Mouse (Mus musculus) limb, embryonic 13.5 days (tissue): ENCODE measurements around the gene Slit1. TPM values are rescaled to one million over a fixed set of nuclear protein-coding genes. Genes with fewer than 3 reads are reported as not detected.
A peak's percentile ranks its signal among the peaks of the same experiment; 100 is the strongest.

Source experiments
- ATAC-seq: fragments of 200-750 bp; cut with Nextera tagmentation; 2 replicates; pipeline ENCODE4 v1.8.0; 2017; ENCODE audit warnings: low read depth, moderate number of reproducible peaks, moderate TSS enrichment; ENCODE audit not compliant: low FRiP score
- H3K27ac ChIP-seq: fragments of 300-500 bp; sonication (generic); 2 replicates; pipeline ENCODE4 v1.5.1; 2015; ENCODE audit warnings: inconsistent platforms, mild to moderate bottlenecking, moderate library complexity
- H3K27me3 ChIP-seq: fragments of 300-500 bp; sonication (generic); 2 replicates; pipeline ENCODE4 v1.6.1; 2015; ENCODE audit warnings: mild to moderate bottlenecking, inconsistent platforms
- H3K36me3 ChIP-seq: fragments of 300-500 bp; sonication (generic); 2 replicates; pipeline ENCODE4 v1.6.1; 2015; ENCODE audit warnings: inconsistent platforms, mild to moderate bottlenecking, moderate library complexity
- H3K4me1 ChIP-seq: fragments of 300-500 bp; sonication (generic); 2 replicates; pipeline ENCODE4 v1.6.1; 2015; ENCODE audit warnings: inconsistent platforms
- H3K4me2 ChIP-seq: fragments of 300-500 bp; sonication (generic); replicated peaks from 2 replicates; pipeline ENCODE4 v1.6.1; 2015; ENCODE audit warnings: inconsistent platforms, mild to moderate bottlenecking, moderate library complexity
- H3K4me3 ChIP-seq: fragments of 300-500 bp; sonication (generic); 2 replicates; pipeline ENCODE4 v1.5.1; 2015; ENCODE audit warnings: moderate library complexity, mild to moderate bottlenecking, inconsistent platforms
- H3K9ac ChIP-seq: fragments of 300-500 bp; sonication (generic); 2 replicates; pipeline ENCODE4 v1.6.1; 2015; ENCODE audit warnings: mild to moderate bottlenecking, inconsistent platforms
- H3K9me3 ChIP-seq: fragments of 300-500 bp; sonication (generic); 2 replicates; pipeline ENCODE4 v1.6.1; 2016; ENCODE audit warnings: inconsistent platforms
- WGBS: fragments of 180-500 bp; shearing (Covaris S2); methylation state at CpG from one replicate; pipeline ENCODE4 v1.1.7; 2015; 5-methylcytosine and 5-hydroxymethylcytosine counted together
- polyA plus RNA-seq: library from polyadenylated mRNA; unstranded; fragments of >200 nt; fragmentation: Nextera tagmentation; extraction: Ambion mirVana; gene quantifications from 2 replicates; pipeline ENCODE4 v1.2.1, GENCODE M21; 2015

The Slit1 gene
- polyA plus RNA-seq, 1 experiment from 2014 or later = 0.32 TPM

DNA sequence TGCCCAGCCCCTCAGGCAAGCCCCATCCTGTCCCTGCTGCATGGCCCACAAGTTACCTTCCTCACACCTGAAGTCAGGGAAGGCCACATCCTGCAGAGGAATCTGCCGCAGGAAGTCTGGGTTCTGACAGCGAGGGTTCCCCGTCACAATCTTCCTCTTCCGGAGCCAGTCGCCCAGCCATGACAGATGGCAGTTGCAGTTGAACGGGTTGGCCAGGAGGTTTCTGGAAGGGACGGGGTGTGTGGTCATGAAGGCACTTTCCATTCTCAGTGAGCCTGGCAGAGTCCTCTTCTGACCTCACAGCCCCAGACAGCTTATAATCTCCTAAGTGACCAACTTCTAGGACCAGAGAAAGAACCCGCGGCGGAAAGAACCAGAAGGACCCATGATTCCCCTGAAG, 109.4 kb downstream of the Slit1 start:
- H3K9me3 ChIP-seq = no peaks in the 10 kb centered on the region
- WGBS = 82% methylated on average over 10 of the region's 10 CpGs
- no peak overlapping the region for H3K9ac ChIP-seq
- no peak overlapping the region for H3K27ac ChIP-seq
- no peak overlapping the region for H3K4me2 ChIP-seq
- no peak overlapping the region for H3K4me3 ChIP-seq
- ATAC-seq = no peak
- H3K36me3 ChIP-seq = no peaks in the 10 kb centered on the region
- H3K4me1 ChIP-seq = no peaks in the 10 kb centered on the region
- H3K27me3 ChIP-seq = 0 out of 2 replicates have a peak, but pooled peaks cover 9% of the 10 kb centered on the region

DNA sequence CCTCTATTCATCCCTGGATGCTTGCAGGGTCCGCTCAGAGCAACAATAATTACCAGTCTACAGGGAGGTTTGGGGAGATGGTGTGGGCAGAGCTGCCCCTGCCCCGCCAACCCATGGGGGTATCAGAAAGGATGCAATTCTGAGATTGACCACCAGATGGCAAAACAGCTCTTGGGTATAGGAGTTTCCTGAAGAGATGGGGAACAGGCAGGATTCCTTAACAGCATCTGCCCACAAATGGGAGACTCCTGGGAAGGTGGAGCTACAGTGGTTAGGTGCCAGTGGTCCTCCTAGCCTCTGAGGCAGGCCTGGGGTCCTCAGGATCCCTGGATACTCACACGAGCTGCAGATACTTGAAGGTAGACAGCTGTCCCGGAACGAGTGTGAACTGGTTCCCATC, 113.9 kb downstream of the Slit1 start:
- Histone ChIP-seq H3K9me3 (0 out of 2 replicates have a peak, but pooled peaks cover 3% of the 10 kb centered on the region), H3K27ac (no peak overlapping the region), H3K4me2 (no peak overlapping the region), H3K4me3 (no peak overlapping the region), H3K36me3 (no peaks in the 10 kb centered on the region), H3K4me1 (no peaks in the 10 kb centered on the region), H3K9ac (no peak overlapping the region), H3K27me3 (0 out of 2 replicates have a peak, but pooled peaks cover 9% of the 10 kb centered on the region)
- 39% methylated on average over 5 of the region's 5 CpGs for WGBS
- ATAC-seq = no peak

DNA sequence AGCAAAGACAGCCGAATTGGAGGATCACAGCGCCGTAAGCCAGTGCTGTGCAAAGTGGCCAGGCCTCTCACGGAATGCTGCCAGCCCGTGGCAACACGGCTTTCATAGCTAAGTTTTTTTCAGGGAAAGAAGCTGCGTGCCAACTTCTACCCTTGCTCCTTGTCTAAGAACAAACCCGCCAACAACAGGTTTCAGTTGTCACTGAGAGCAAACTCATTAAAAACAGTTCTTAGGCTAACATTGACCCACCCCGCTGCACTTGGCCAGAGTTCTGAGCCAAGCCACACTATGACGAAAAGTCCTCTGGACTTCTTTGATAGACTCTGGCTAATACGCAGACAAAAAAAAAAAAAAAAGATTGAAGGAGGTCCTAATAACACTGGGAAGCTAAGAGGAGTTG, 114.5 kb downstream of the Slit1 start:
- H3K4me1 ChIP-seq = no peaks in the 10 kb centered on the region
- no peak overlapping the region for H3K4me3 ChIP-seq
- H3K27me3 ChIP-seq = 0 out of 2 replicates have a peak, but pooled peaks cover 7% of the 10 kb centered on the region
- no peak overlapping the region for H3K4me2 ChIP-seq
- no peaks in the 10 kb centered on the region for H3K36me3 ChIP-seq
- 0 out of 2 replicates have a peak, but pooled peaks cover 3% of the 10 kb centered on the region for H3K9me3 ChIP-seq
- H3K9ac ChIP-seq = no peak overlapping the region
- 86% methylated on average over 11 of the region's 11 CpGs for WGBS
- no peak overlapping the region for H3K27ac ChIP-seq
- no peak for ATAC-seq

DNA sequence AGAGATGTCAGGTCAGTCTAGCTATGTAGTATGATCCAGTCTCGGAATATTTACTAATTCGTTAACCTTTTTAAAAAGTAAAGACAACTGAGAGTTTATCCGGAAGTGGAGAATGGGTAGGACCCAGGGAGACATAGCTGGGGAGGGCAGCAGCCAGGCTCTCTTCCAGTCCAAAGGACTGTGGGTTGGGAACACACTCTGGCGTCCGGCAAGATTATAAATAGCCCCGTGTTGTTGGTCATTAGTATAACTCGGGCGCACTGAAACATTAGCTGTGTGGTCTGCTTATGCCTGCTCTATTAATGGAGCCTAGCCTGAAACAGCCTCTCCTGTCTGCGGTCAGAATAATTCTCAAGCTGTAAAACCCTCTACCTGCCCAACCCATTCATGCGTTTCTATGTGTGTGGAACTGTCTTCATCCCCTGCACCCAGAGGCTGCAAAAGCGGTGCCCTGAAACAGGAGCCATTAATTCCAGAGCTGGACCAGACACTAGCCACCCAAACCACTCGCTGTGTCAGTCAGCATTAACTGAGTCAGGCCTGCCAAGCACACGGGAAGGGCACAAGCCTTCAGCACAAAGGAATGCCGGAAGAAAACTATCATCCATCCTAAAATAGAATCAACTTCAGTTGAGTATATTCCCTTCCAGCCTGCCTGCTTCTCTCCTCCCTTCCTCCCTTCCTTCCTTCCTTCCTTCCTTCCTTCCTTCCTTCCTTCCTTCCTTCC, 122.9 kb downstream of the Slit1 start:
- no peak for ATAC-seq
- H3K27me3 ChIP-seq = peaks cover 10% of the 10 kb centered on the region; the same call in 1 of the 2 replicates
- 0 out of 2 replicates have a peak, but pooled peaks cover 3% of the 10 kb centered on the region for H3K9me3 ChIP-seq
- H3K9ac ChIP-seq = no peak overlapping the region
- H3K4me3 ChIP-seq = no peak overlapping the region
- no peak overlapping the region for H3K4me2 ChIP-seq
- WGBS = 71% methylated on average over 14 of the region's 14 CpGs
- no peak overlapping the region for H3K27ac ChIP-seq
- peaks cover 24% of the 10 kb centered on the region for H3K4me1 ChIP-seq
- H3K36me3 ChIP-seq = no peaks in the 10 kb centered on the region

DNA sequence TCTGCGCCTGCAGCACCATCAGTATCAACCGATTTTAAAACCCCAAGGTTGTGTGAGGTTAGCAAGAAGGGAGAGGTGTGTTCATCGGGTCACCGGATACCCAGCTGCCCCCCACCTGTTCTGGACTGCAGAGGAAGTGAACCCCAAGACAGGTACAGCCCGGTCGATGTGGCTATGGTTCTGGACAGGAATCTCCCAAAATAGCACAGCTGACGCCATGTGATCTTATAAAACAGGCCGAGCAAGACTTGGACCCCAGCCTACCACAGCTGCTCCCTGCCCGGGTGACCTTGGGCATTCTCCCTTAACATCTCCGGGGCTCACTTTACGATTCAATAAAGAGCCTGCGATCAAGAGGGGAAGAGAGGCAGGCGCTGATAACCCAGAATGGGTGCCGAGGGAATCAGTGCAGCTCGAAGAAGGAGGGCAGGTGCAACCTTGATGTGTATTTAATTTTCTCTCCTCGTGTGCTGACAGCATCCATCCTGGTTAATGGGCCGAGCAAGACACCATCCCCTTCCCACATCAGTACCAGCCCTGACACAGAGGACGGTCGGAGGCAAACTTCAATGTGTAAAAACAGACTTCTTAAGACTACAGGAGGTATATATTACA, 124.6 kb downstream of the Slit1 start:
- Histone ChIP-seq H3K4me3 (no peak overlapping the region), H3K9me3 (no peaks in the 10 kb centered on the region), H3K4me1 (peaks cover 24% of the 10 kb centered on the region), H3K27ac (no peak overlapping the region; the same call in 1 of the 2 replicates), H3K27me3 (peaks cover 21% of the 10 kb centered on the region), H3K9ac (no peak overlapping the region), H3K36me3 (no peaks in the 10 kb centered on the region), H3K4me2 (0 out of 2 replicates have a peak overlapping the region, but pooled peaks have one; percentile 2)
- 34% methylated on average over 19 of the region's 19 CpGs for WGBS
- 0 out of 2 replicates have a peak, but pooled peaks have one; percentile 37 for ATAC-seq

DNA sequence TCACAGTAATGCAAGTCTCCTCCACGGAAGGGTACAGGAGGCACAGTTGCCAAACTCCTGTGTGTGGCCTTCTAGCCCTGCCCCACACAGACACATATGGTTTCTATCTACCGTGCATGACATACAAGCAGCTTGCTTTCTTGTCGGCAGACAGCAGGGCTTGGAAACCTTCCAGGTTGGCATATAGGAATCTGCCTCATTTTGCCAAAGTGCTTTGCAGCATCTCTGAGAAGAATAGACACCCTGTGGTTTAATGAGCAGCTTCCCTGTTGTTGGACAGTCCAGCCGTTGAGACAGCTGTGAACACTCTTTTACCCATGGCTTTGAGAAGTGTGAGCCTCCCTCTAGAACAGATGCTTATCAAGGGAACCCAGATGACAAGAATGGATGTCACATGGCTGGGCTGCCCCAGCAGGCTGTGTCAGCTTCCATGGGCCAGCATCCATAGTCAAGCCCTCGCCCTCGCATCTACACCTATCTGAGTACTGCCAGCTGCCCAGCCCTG, 125.3 kb downstream of the Slit1 start:
- peak; percentile 60; the same call in 1 of the 2 replicates for ATAC-seq
- H3K4me1 ChIP-seq = peaks cover 27% of the 10 kb centered on the region
- no peak overlapping the region for H3K9ac ChIP-seq
- no peak overlapping the region for H3K27ac ChIP-seq
- H3K4me2 ChIP-seq = 0 out of 2 replicates have a peak overlapping the region, but pooled peaks have one; percentile 2
- H3K4me3 ChIP-seq = no peak overlapping the region
- H3K27me3 ChIP-seq = peaks cover 22% of the 10 kb centered on the region
- 31% methylated on average over 6 of the region's 6 CpGs for WGBS
- no peaks in the 10 kb centered on the region for H3K36me3 ChIP-seq
- H3K9me3 ChIP-seq = no peaks in the 10 kb centered on the region

DNA sequence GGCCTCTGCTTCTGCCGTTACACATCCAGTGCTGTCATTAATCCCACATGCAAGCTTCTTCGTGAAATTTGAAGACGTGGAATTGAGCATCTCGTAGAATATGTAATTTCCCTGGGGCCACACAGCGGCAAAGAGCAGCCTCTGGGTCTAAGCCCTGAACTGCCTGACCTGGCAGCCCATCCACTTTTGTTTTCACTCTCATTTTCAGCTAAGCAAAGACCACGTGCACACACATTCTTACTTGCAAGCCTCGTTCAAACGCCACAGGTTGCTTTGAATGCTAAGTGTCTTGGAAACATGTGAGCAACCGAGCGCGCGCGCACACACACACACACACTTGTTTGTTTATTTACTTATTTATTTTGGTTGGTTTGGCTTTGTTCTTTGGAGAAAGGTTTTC, 126.4 kb downstream of the Slit1 start:
- no peaks in the 10 kb centered on the region for H3K9me3 ChIP-seq
- no peak overlapping the region for H3K9ac ChIP-seq
- peaks cover 29% of the 10 kb centered on the region for H3K4me1 ChIP-seq
- H3K36me3 ChIP-seq = no peaks in the 10 kb centered on the region
- no peak overlapping the region for H3K27ac ChIP-seq
- ATAC-seq = no peak
- H3K4me2 ChIP-seq = no peak overlapping the region
- no peak overlapping the region for H3K4me3 ChIP-seq
- WGBS = 59% methylated on average over 13 of the region's 13 CpGs
- H3K27me3 ChIP-seq = peaks cover 22% of the 10 kb centered on the region

DNA sequence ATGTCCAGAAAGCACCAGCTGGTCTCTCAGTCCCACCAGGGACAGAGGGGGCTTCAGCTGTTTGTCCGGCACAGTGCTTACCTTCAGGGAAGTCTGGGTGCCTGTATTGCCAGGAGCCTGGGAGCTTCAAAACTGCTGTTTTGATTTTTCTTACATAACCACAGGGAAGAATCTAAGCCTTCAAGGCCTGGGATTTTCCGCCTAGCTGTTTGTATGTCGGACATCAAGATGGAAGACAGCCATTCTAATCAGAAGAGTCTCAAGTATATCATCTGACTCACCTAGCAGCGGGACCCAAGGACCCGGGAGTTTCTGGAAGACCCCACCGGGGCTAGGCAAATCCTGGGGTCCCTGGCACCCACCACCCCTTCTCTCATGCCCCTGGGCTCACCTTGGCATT, 127.2 kb downstream of the Slit1 start:
- ATAC-seq = no peak
- no peaks in the 10 kb centered on the region for H3K36me3 ChIP-seq
- H3K27ac ChIP-seq = no peak overlapping the region
- H3K9me3 ChIP-seq = no peaks in the 10 kb centered on the region
- no peak overlapping the region for H3K4me3 ChIP-seq
- H3K4me1 ChIP-seq = peaks cover 29% of the 10 kb centered on the region
- H3K27me3 ChIP-seq = peaks cover 22% of the 10 kb centered on the region
- WGBS = 81% methylated on average over 6 of the region's 6 CpGs
- H3K4me2 ChIP-seq = no peak overlapping the region
- H3K9ac ChIP-seq = 0 out of 2 replicates have a peak overlapping the region, but pooled peaks have one; percentile 39

DNA sequence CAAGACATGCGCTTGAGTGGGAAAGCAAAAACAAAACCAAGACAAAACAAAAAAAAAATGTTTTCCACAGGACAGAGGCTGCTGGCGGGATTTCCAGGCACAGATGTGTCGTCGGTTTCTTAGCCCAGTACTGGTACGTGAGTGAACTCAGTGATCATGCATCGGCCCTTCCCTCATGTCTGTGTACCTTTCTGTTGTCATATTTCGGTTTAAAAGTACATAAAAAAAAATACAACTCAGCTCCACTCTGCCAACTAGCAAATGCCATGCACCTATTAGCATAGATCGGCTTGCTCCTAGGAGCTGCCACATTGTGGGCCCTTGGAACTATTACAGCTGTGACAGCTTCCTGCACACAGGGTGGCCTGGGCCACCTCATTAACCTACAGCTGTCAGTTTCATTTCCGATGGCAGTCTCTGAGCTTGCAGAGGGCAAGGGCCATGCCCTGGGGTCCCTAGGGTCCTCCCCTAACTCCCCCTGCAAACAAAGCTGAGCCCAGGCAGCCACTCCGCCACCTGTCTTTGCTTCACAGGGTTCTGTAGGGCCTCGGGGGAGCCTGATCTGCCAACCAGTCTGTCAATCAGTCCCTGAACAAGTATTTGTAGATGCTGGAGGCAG, 127.8 kb downstream of the Slit1 start:
- Histone ChIP-seq H3K27me3 (peaks cover 22% of the 10 kb centered on the region), H3K36me3 (no peaks in the 10 kb centered on the region), H3K27ac (no peak overlapping the region), H3K9ac (0 out of 2 replicates have a peak overlapping the region, but pooled peaks have one; percentile 39), H3K4me3 (no peak overlapping the region), H3K4me2 (no peak overlapping the region), H3K9me3 (no peaks in the 10 kb centered on the region), H3K4me1 (peaks cover 29% of the 10 kb centered on the region)
- WGBS = 46% methylated on average over 11 of the region's 11 CpGs
- ATAC-seq = no peak

DNA sequence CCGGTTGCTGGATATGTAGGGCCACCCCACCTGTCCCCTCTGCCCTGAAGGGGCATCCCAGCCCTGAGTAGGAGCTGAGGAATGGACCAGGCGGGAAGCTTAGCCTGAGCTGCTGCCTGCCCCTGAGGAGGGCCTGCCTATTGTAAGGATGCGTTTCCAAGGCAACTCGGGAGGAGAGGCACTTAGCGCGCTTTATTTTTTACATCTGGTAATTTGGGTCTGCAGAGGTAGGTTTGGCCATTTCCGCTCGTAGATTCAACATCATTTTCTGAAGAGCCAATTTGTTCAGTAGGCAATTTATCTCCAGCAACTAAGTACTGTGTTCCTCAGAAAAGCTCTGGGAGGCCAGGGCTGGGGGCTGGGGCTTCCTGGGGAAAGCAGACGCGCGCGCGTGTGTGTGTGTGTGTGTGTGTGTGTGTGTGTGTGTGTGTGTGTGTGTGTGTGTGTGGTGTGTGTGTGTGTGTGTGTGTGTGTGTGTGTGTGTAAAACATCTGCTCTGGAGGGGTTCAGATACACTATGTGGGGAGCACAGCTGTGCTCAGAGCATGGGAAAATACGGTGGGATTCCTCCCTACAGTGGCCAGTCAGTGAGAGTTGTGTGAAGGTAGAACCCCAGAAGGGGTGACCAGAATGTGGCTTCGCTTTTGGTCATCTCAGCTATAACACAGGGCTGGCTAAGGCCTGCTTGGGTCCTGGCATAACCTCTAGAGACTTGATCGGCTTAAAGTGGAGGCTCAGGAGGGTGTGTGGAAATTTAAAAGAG, 130.0 kb downstream of the Slit1 start:
- 15% methylated on average over 16 of the region's 16 CpGs for WGBS
- no peak overlapping the region for H3K4me3 ChIP-seq

DNA sequence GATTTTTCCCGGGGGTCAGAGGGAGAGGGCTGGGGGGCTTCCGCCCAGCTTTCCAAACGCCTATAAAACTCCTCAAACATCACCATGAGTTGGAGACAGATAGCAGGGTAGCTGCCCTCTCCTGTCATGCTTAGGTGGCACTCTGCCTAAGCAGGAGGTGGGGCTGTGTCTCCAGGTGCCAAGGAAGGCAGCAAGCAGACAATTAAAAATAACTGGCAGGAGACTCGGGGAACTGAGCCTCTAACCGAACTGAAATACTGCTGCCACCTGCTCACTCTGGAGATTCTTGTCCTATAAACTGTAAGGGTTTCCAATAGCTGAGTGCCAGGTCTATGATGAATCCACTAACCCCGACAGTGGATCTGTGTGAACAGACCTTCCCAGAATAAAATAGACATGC, 131.8 kb downstream of the Slit1 start:
- 63% methylated on average over 6 of the region's 6 CpGs for WGBS
- no peak overlapping the region for H3K4me2 ChIP-seq
- H3K4me1 ChIP-seq = peaks cover 12% of the 10 kb centered on the region
- H3K27ac ChIP-seq = no peak overlapping the region
- H3K9me3 ChIP-seq = no peaks in the 10 kb centered on the region
- no peak for ATAC-seq
- no peak overlapping the region for H3K9ac ChIP-seq
- peaks cover 16% of the 10 kb centered on the region for H3K27me3 ChIP-seq
- no peak overlapping the region for H3K4me3 ChIP-seq
- H3K36me3 ChIP-seq = no peaks in the 10 kb centered on the region

More for the DNA sequence above, 130.0 kb downstream of the Slit1 start:
- H3K4me2 ChIP-seq = peak overlapping the region; percentile 35
- peaks cover 22% of the 10 kb centered on the region for H3K27me3 ChIP-seq
- no peaks in the 10 kb centered on the region for H3K36me3 ChIP-seq
- no peaks in the 10 kb centered on the region for H3K9me3 ChIP-seq
- H3K9ac ChIP-seq = no peak overlapping the region
- H3K4me1 ChIP-seq = peaks cover 22% of the 10 kb centered on the region
- H3K27ac ChIP-seq = no peak overlapping the region
- ATAC-seq = peak; percentile 30; the same call in 1 of the 2 replicates
